Mouse (Mus musculus) embryonic facial prominence, embryonic 10.5 days (tissue): Measurements from ENCODE around the gene Gm20532. TPM values are rescaled to one million over a fixed set of nuclear protein-coding genes. Genes with fewer than 3 reads are reported as not detected.

ENCODE experiments used
- DNase-seq: peaks from one replicate; pipeline ENCODE4 v3.0.0-alpha.2; 2017; ENCODE audit warnings: low spot score
- H3K27ac ChIP-seq: fragments of 300-500 bp; sonication (generic); replicated peaks from 2 replicates; pipeline ENCODE4 v1.5.1; 2016; ENCODE audit warnings: mild to moderate bottlenecking
- H3K27me3 ChIP-seq: fragments of 300-500 bp; sonication (generic); replicated peaks from 2 replicates; pipeline ENCODE4 v1.6.1; 2016; ENCODE audit warnings: low read depth, mild to moderate bottlenecking; ENCODE audit not compliant: poor library complexity, severe bottlenecking
- H3K36me3 ChIP-seq: fragments of 300-500 bp; sonication (generic); replicated peaks from 2 replicates; pipeline ENCODE4 v1.6.1; 2016; ENCODE audit warnings: mild to moderate bottlenecking, moderate library complexity
- H3K4me1 ChIP-seq: fragments of 300-500 bp; sonication (generic); 2 replicates; pipeline ENCODE4 v1.6.1; 2016
- H3K4me3 ChIP-seq: fragments of 300-500 bp; sonication (generic); 2 replicates; pipeline ENCODE4 v1.5.1; 2016; ENCODE audit warnings: mild to moderate bottlenecking, moderate library complexity
- H3K9me3 ChIP-seq: fragments of 300-500 bp; sonication (generic); 2 replicates; pipeline ENCODE4 v1.6.1; 2016; ENCODE audit warnings: mild to moderate bottlenecking
- WGBS: fragments of 180-500 bp; shearing (Covaris S2); methylation state at CpG from one replicate; pipeline ENCODE4 v1.1.7; 2016; 5-methylcytosine and 5-hydroxymethylcytosine counted together
- polyA plus RNA-seq: library from polyadenylated mRNA; unstranded; fragments of >200 nt; fragmentation: Nextera tagmentation; extraction: Ambion mirVana; gene quantifications from 2 replicates; pipeline ENCODE4 v1.2.1, GENCODE M21; 2016

Gm20532 gene
- polyA plus RNA-seq, 1 experiment from 2014 or later: not detected

- H3K4me1 ChIP-seq: peaks cover 31% of the 10 kb centered on the region
- H3K36me3 ChIP-seq: no peaks in the 10 kb centered on the region
- peaks cover 44% of the 10 kb centered on the region for H3K27me3 ChIP-seq
- no peak for DNase-seq
- no peak overlapping the region for H3K27ac ChIP-seq
- H3K9me3 ChIP-seq: no peaks in the 10 kb centered on the region
- 70% methylated on average over 2 of the region's 2 CpGs for WGBS
- no peak overlapping the region for H3K4me3 ChIP-seq
Measured at GRCm38 (mm10) chr2:26600664-26601063, 14.2 kb downstream of the Gm20532 start.

GRCm38 (mm10) chr2:26601595-26601994 is 15.2 kb downstream of the Gm20532 start:
- 87% methylated on average over 1 of the region's 1 CpGs for WGBS

GRCm38 (mm10) chr2:26602631-26603030 is 16.2 kb downstream of the Gm20532 start:
- Histone ChIP-seq H3K27me3 (peaks cover 64% of the 10 kb centered on the region), H3K9me3 (no peaks in the 10 kb centered on the region), H3K4me3 (peak overlapping the region; percentile 74), H3K36me3 (no peaks in the 10 kb centered on the region), H3K4me1 (peaks cover 41% of the 10 kb centered on the region), H3K27ac (no peak overlapping the region)
- DNase-seq: no peak
- 84% methylated on average over 5 of the region's 5 CpGs for WGBS

More at GRCm38 (mm10) chr2:26601595-26601994, 15.2 kb downstream of the Gm20532 start:
- DNase-seq: no peak
- Histone ChIP-seq H3K27me3 (peaks cover 54% of the 10 kb centered on the region), H3K27ac (no peak overlapping the region), H3K36me3 (no peaks in the 10 kb centered on the region), H3K4me3 (no peak overlapping the region), H3K4me1 (peaks cover 31% of the 10 kb centered on the region), H3K9me3 (no peaks in the 10 kb centered on the region)

- H3K27ac ChIP-seq: peak overlapping the region; percentile 84; the same call in 1 of the 2 replicates
- H3K4me3 ChIP-seq: peak overlapping the region; percentile 74
- H3K27me3 ChIP-seq: peaks cover 67% of the 10 kb centered on the region
- H3K4me1 ChIP-seq: peaks cover 42% of the 10 kb centered on the region
- no peaks in the 10 kb centered on the region for H3K9me3 ChIP-seq
- 27% methylated on average over 6 of the region's 6 CpGs for WGBS
- H3K36me3 ChIP-seq: no peaks in the 10 kb centered on the region
- no peak for DNase-seq
Measured at GRCm38 (mm10) chr2:26603159-26603558, 16.7 kb downstream of the Gm20532 start.

GRCm38 (mm10) chr2:26603720-26604671 is 17.6 kb downstream of the Gm20532 start, which contains the start of gene Agpat2:
TSS of gene Agpat2 (minus strand) at chr2:26604417.
- no peaks in the 10 kb centered on the region for H3K36me3 ChIP-seq
- peak; percentile 79 for DNase-seq
- peaks cover 67% of the 10 kb centered on the region for H3K27me3 ChIP-seq
- no peaks in the 10 kb centered on the region for H3K9me3 ChIP-seq
- under 1% methylated on average over 103 of the region's 103 CpGs for WGBS
- H3K4me3 ChIP-seq: peak within 1 kb of the TSS; percentile 74
- peak within 1 kb of the TSS; percentile 84 for H3K27ac ChIP-seq
- peaks cover 42% of the 10 kb centered on the region for H3K4me1 ChIP-seq

- no peaks in the 10 kb centered on the region for H3K36me3 ChIP-seq
- 80% methylated on average over 8 of the region's 8 CpGs for WGBS
- H3K4me3 ChIP-seq: no peak overlapping the region
- peaks cover 67% of the 10 kb centered on the region for H3K27me3 ChIP-seq
- H3K27ac ChIP-seq: no peak overlapping the region
- H3K4me1 ChIP-seq: peaks cover 40% of the 10 kb centered on the region
- DNase-seq: no peak
- H3K9me3 ChIP-seq: no peaks in the 10 kb centered on the region
Measured at GRCm38 (mm10) chr2:26605331-26605730, 18.9 kb downstream of the Gm20532 start.

GRCm38 (mm10) chr2:26606579-26606978 is 20.1 kb downstream of the Gm20532 start:
- Histone ChIP-seq H3K9me3 (no peaks in the 10 kb centered on the region), H3K27me3 (peaks cover 63% of the 10 kb centered on the region), H3K36me3 (no peaks in the 10 kb centered on the region), H3K4me3 (no peak overlapping the region), H3K27ac (no peak overlapping the region), H3K4me1 (peaks cover 32% of the 10 kb centered on the region)
- DNase-seq: no peak
- WGBS: 73% methylated on average over 3 of the region's 3 CpGs

GRCm38 (mm10) chr2:26607056-26607910 is 20.8 kb downstream of the Gm20532 start:
- Histone ChIP-seq H3K27me3 (peaks cover 56% of the 10 kb centered on the region), H3K4me1 (peaks cover 32% of the 10 kb centered on the region), H3K4me3 (no peak overlapping the region), H3K27ac (0 out of 2 replicates have a peak overlapping the region, but pooled peaks have one; percentile 19), H3K36me3 (no peaks in the 10 kb centered on the region), H3K9me3 (no peaks in the 10 kb centered on the region)
- 54% methylated on average over 6 of the region's 6 CpGs for WGBS
- DNase-seq: no peak

GRCm38 (mm10) chr2:26608781-26609180 is 22.3 kb downstream of the Gm20532 start:
- no peaks in the 10 kb centered on the region for H3K9me3 ChIP-seq
- H3K4me3 ChIP-seq: no peak overlapping the region
- DNase-seq: no peak
- peaks cover 41% of the 10 kb centered on the region for H3K27me3 ChIP-seq
- no peak overlapping the region for H3K27ac ChIP-seq
- peaks cover 19% of the 10 kb centered on the region for H3K4me1 ChIP-seq
- H3K36me3 ChIP-seq: no peaks in the 10 kb centered on the region

- Histone ChIP-seq H3K9me3 (no peaks in the 10 kb centered on the region), H3K27me3 (peaks cover 36% of the 10 kb centered on the region), H3K36me3 (no peaks in the 10 kb centered on the region), H3K4me3 (no peak overlapping the region), H3K27ac (no peak overlapping the region), H3K4me1 (peaks cover 15% of the 10 kb centered on the region)
- DNase-seq: no peak
Measured at GRCm38 (mm10) chr2:26609261-26609661, 22.8 kb downstream of the Gm20532 start.

- 79% methylated on average over 3 of the region's 3 CpGs for WGBS
- Histone ChIP-seq H3K27ac (no peak overlapping the region), H3K36me3 (no peaks in the 10 kb centered on the region), H3K4me1 (peaks cover 11% of the 10 kb centered on the region), H3K4me3 (no peak overlapping the region), H3K9me3 (no peaks in the 10 kb centered on the region), H3K27me3 (peaks cover 24% of the 10 kb centered on the region)
- DNase-seq: no peak
Measured at GRCm38 (mm10) chr2:26610526-26610925, 24.1 kb downstream of the Gm20532 start.

- Histone ChIP-seq H3K27ac (no peak overlapping the region), H3K4me1 (peaks cover 11% of the 10 kb centered on the region), H3K36me3 (no peaks in the 10 kb centered on the region), H3K4me3 (no peak overlapping the region), H3K27me3 (peaks cover 19% of the 10 kb centered on the region), H3K9me3 (no peaks in the 10 kb centered on the region)
- no peak for DNase-seq
Measured at GRCm38 (mm10) chr2:26611054-26611453, 24.6 kb downstream of the Gm20532 start.
